Mouse (Mus musculus) liver, adult 2 months (tissue): ENCODE measurements around the gene Card10.

Source experiments
- CTCF ChIP-seq: fragments of 200-500 bp; IDR thresholded peaks from 2 replicates; pipeline ENCODE4 v1.5.1; 2011; ENCODE audit warnings: low read depth, low read length, control low read depth
- POLR2A ChIP-seq: fragments of 200-500 bp; IDR thresholded peaks from 2 replicates; pipeline ENCODE4 v1.6.1; 2011; ENCODE audit warnings: low read length, control low read depth; ENCODE audit not compliant: insufficient read depth; ENCODE audit errors: extremely low read depth

DNA sequence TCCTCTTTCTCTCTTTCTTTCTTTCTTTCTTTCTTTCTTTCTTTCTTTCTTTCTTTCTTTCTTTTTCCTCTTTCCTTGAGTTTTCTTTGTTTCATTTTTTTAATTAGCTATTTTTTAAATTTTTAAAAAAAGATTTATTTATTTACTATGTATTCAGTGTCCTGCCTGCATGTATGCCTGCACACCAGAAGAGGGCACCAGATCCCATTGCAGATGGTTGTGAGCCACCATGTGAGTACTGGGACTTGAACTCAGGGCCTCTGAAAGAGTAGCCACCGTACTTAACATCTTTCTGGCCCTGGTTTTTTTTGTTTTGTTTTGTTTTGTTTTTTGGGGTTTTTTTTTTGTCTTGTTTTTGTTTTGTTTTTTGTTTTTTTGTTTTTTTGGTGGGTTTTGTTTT lies 26.8 kb upstream of the Card10 start:
- TF ChIP-seq CTCF, result peak; percentile 53; the same call in 1 of the 2 replicates
- no peak for TF ChIP-seq POLR2A
